Mouse (Mus musculus) neural tube, postnatal 0 days (tissue): ENCODE results near the gene Olfr220. TPM values are rescaled to one million over a fixed set of nuclear protein-coding genes. Genes with fewer than 3 reads are reported as not detected.

Experiments
- polyA plus RNA-seq: library from polyadenylated mRNA; unstranded; fragments of >200 nt; fragmentation: Nextera tagmentation; extraction: Ambion mirVana; gene quantifications from 2 replicates; pipeline ENCODE4 v1.2.1, GENCODE M21; 2015

The Olfr220 gene
- not detected in 2 replicates for polyA plus RNA-seq

GRCm38 (mm10) chr1:174441782-174442181 lies at the start of gene Olfr220:
Gene Olfr220, plus strand, starts transcription at chr1:174442082.

GRCm38 (mm10) chr1:174423764-174424163 lies 18.1 kb upstream of the Olfr220 start, which contains the start of gene Olfr414:
Gene Olfr414, plus strand, starts transcription at chr1:174424064.

Other genes with a start within 250 kb of the Olfr220 start
- not detected in 2 replicates for gene Olfr419, start 190.0 kb upstream of the Olfr220 start, polyA plus RNA-seq
- not detected in 2 replicates for gene Mptx1, start 111.6 kb upstream of the Olfr220 start, polyA plus RNA-seq
- gene Olfr417, start 77.0 kb upstream of the Olfr220 start, polyA plus RNA-seq, result not detected in 2 replicates
- not detected in 2 replicates for gene Olfr248, start 51.0 kb upstream of the Olfr220 start, polyA plus RNA-seq
- gene Olfr414, start 18.0 kb upstream of the Olfr220 start, polyA plus RNA-seq, result not detected in 2 replicates
- 7.2 and 9.7 TPM in 2 replicates for gene Fmn2, start 59.7 kb downstream of the Olfr220 start, polyA plus RNA-seq